Mouse (Mus musculus) liver, embryonic 16.5 days (tissue): ENCODE measurements around the gene Kalrn. TPM values are rescaled to one million over a fixed set of nuclear protein-coding genes. Genes with fewer than 3 reads are reported as not detected.

ENCODE experiments used
- ATAC-seq: fragments of 200-750 bp; cut with Nextera tagmentation; 2 replicates; pipeline ENCODE4 v1.8.0; 2017; ENCODE audit warnings: low read depth, mild to moderate bottlenecking, moderate number of reproducible peaks, moderate library complexity
- H3K27ac ChIP-seq: fragments of 300-500 bp; sonication (generic); 2 replicates; pipeline ENCODE4 v1.5.1; 2014; ENCODE audit warnings: mild to moderate bottlenecking, low read length
- H3K27me3 ChIP-seq: fragments of 300-500 bp; sonication (generic); 2 replicates; pipeline ENCODE4 v1.6.1; 2014; ENCODE audit warnings: low read depth, low read length, mixed read lengths; ENCODE audit not compliant: control insufficient read depth, insufficient read depth
- H3K36me3 ChIP-seq: fragments of 300-500 bp; sonication (generic); 2 replicates; pipeline ENCODE4 v1.6.1; 2014; ENCODE audit warnings: mild to moderate bottlenecking; ENCODE audit not compliant: control insufficient read depth, insufficient read depth
- H3K4me1 ChIP-seq: fragments of 300-500 bp; sonication (generic); 2 replicates; pipeline ENCODE4 v1.6.1; 2014; ENCODE audit warnings: low read depth, low read length, mixed read lengths; ENCODE audit not compliant: control insufficient read depth
- H3K4me2 ChIP-seq: fragments of 300-500 bp; sonication (generic); 2 replicates; pipeline ENCODE4 v1.6.1; 2014; ENCODE audit warnings: low read depth, low read length, mixed read lengths
- H3K4me3 ChIP-seq: fragments of 300-500 bp; sonication (generic); 2 replicates; pipeline ENCODE4 v1.5.1; 2014; ENCODE audit warnings: low read depth, mild to moderate bottlenecking, low read length
- H3K9ac ChIP-seq: fragments of 300-500 bp; sonication (generic); 2 replicates; pipeline ENCODE4 v1.6.1; 2014; ENCODE audit warnings: low read depth, low read length
- H3K9me3 ChIP-seq: fragments of 300-500 bp; sonication (generic); replicated peaks from 2 replicates; pipeline ENCODE4 v1.6.1; 2016; ENCODE audit warnings: low read length; ENCODE audit not compliant: control insufficient read depth
- WGBS: fragments of 180-500 bp; shearing (Covaris S2); extraction: QIAGEN DNeasy Blood & Tissue Kit; methylation state at CpG from one replicate; pipeline ENCODE4 v1.1.7; 2014; ENCODE audit not compliant: insufficient replicate concordance; 5-methylcytosine and 5-hydroxymethylcytosine counted together
- polyA plus RNA-seq: library from polyadenylated mRNA; unstranded; fragments of >200 nt; fragmentation: Nextera tagmentation; extraction: Ambion mirVana; gene quantifications from 2 replicates; pipeline ENCODE4 v1.2.1, GENCODE M21; 2015

The Kalrn gene
- polyA plus RNA-seq, 1 experiment from 2014 or later, result 11.2 TPM

- H3K27me3 ChIP-seq, result no peaks in the 10 kb centered on the region
- WGBS, result 39% methylated on average over 4 of the region's 4 CpGs
- H3K9me3 ChIP-seq, result no peaks in the 10 kb centered on the region
- no peak overlapping the region for H3K4me2 ChIP-seq
- H3K9ac ChIP-seq, result no peak overlapping the region
- H3K27ac ChIP-seq, result no peak overlapping the region
- no peaks in the 10 kb centered on the region for H3K36me3 ChIP-seq
- no peak for ATAC-seq
- no peak overlapping the region for H3K4me3 ChIP-seq
- H3K4me1 ChIP-seq, result peaks cover 4% of the 10 kb centered on the region; the same call in 1 of the 2 replicates
Observed at GRCm38 (mm10) chr16:33936885-33937284, 636.4 kb downstream of the Kalrn start.

- Histone ChIP-seq H3K27ac (no peak overlapping the region), H3K9ac (no peak overlapping the region), H3K4me2 (no peak overlapping the region), H3K36me3 (no peaks in the 10 kb centered on the region), H3K9me3 (no peaks in the 10 kb centered on the region), H3K4me1 (peaks cover 4% of the 10 kb centered on the region; the same call in 1 of the 2 replicates), H3K4me3 (no peak overlapping the region), H3K27me3 (no peaks in the 10 kb centered on the region)
- 76% methylated on average over 6 of the region's 6 CpGs for WGBS
- ATAC-seq, result no peak
Observed at GRCm38 (mm10) chr16:33935407-33935785, 637.9 kb downstream of the Kalrn start.

- 0 out of 2 replicates have a peak overlapping the region, but pooled peaks have one; percentile 4 for H3K27ac ChIP-seq
- no peak overlapping the region for H3K9ac ChIP-seq
Observed at GRCm38 (mm10) chr16:33934701-33935406, 638.5 kb downstream of the Kalrn start.

GRCm38 (mm10) chr16:33933411-33933810 is 639.9 kb downstream of the Kalrn start:
- Histone ChIP-seq H3K9ac (no peak overlapping the region), H3K27ac (no peak overlapping the region), H3K4me2 (no peak overlapping the region), H3K36me3 (no peaks in the 10 kb centered on the region), H3K27me3 (no peaks in the 10 kb centered on the region), H3K4me3 (no peak overlapping the region), H3K4me1 (peaks cover 4% of the 10 kb centered on the region; the same call in 1 of the 2 replicates), H3K9me3 (no peaks in the 10 kb centered on the region)
- ATAC-seq, result no peak
- 72% methylated on average over 11 of the region's 11 CpGs for WGBS

More at GRCm38 (mm10) chr16:33934701-33935406, 638.5 kb downstream of the Kalrn start:
- H3K27me3 ChIP-seq, result no peaks in the 10 kb centered on the region
- WGBS, result 44% methylated on average over 5 of the region's 5 CpGs
- no peaks in the 10 kb centered on the region for H3K36me3 ChIP-seq
- H3K4me2 ChIP-seq, result no peak overlapping the region
- H3K4me3 ChIP-seq, result no peak overlapping the region
- H3K4me1 ChIP-seq, result peaks cover 4% of the 10 kb centered on the region; the same call in 1 of the 2 replicates
- no peaks in the 10 kb centered on the region for H3K9me3 ChIP-seq
- ATAC-seq, result peak; percentile 39; the same call in 1 of the 2 replicates

- Histone ChIP-seq H3K4me3 (no peak overlapping the region), H3K9me3 (no peaks in the 10 kb centered on the region), H3K27me3 (no peaks in the 10 kb centered on the region), H3K27ac (no peak overlapping the region), H3K4me2 (no peak overlapping the region), H3K9ac (no peak overlapping the region), H3K36me3 (no peaks in the 10 kb centered on the region), H3K4me1 (peaks cover 4% of the 10 kb centered on the region; the same call in 1 of the 2 replicates)
- 32% methylated on average over 5 of the region's 5 CpGs for WGBS
- ATAC-seq, result no peak
Observed at GRCm38 (mm10) chr16:33932126-33932525, 641.2 kb downstream of the Kalrn start.

- Histone ChIP-seq H3K27me3 (no peaks in the 10 kb centered on the region), H3K9me3 (no peaks in the 10 kb centered on the region), H3K4me2 (no peak overlapping the region), H3K4me1 (peaks cover 4% of the 10 kb centered on the region; the same call in 1 of the 2 replicates), H3K27ac (no peak overlapping the region), H3K9ac (no peak overlapping the region), H3K36me3 (no peaks in the 10 kb centered on the region), H3K4me3 (no peak overlapping the region)
- WGBS, result 42% methylated on average over 2 of the region's 2 CpGs
- no peak for ATAC-seq
Observed at GRCm38 (mm10) chr16:33931682-33932081, 641.6 kb downstream of the Kalrn start.

- Histone ChIP-seq H3K9ac (no peak overlapping the region), H3K4me3 (no peak overlapping the region), H3K4me2 (no peak overlapping the region), H3K27ac (no peak overlapping the region), H3K9me3 (no peaks in the 10 kb centered on the region), H3K36me3 (no peaks in the 10 kb centered on the region), H3K4me1 (peaks cover 4% of the 10 kb centered on the region; the same call in 1 of the 2 replicates), H3K27me3 (no peaks in the 10 kb centered on the region)
- no peak for ATAC-seq
- WGBS, result 58% methylated on average over 6 of the region's 6 CpGs
Observed at GRCm38 (mm10) chr16:33930785-33931184, 642.5 kb downstream of the Kalrn start.

GRCm38 (mm10) chr16:33928788-33929462 is 644.4 kb downstream of the Kalrn start:
- Histone ChIP-seq H3K27ac (no peak overlapping the region), H3K27me3 (no peaks in the 10 kb centered on the region), H3K36me3 (no peaks in the 10 kb centered on the region), H3K9me3 (no peaks in the 10 kb centered on the region), H3K4me1 (peaks cover 1% of the 10 kb centered on the region), H3K4me2 (no peak overlapping the region), H3K9ac (no peak overlapping the region), H3K4me3 (no peak overlapping the region)
- WGBS, result 53% methylated on average over 9 of the region's 9 CpGs
- ATAC-seq, result 0 out of 2 replicates have a peak, but pooled peaks have one; percentile 13

GRCm38 (mm10) chr16:33927263-33927824 is 646.0 kb downstream of the Kalrn start:
- ATAC-seq, result no peak
- H3K4me1 ChIP-seq, result peaks cover 16% of the 10 kb centered on the region
- H3K27ac ChIP-seq, result no peak overlapping the region
- H3K9me3 ChIP-seq, result no peaks in the 10 kb centered on the region
- H3K9ac ChIP-seq, result no peak overlapping the region
- no peak overlapping the region for H3K4me2 ChIP-seq
- no peaks in the 10 kb centered on the region for H3K36me3 ChIP-seq
- no peak overlapping the region for H3K4me3 ChIP-seq
- no peaks in the 10 kb centered on the region for H3K27me3 ChIP-seq
- WGBS, result 57% methylated on average over 6 of the region's 6 CpGs
